Mouse (Mus musculus) kidney, postnatal 0 days (tissue): ENCODE measurements at regions not wholly inside any gene's neighbourhood (a gene's known extent, or its start where the extent isn't known, plus 50 kb on each side); places are given as distances from the start of the nearest gene placed in this dataset.

Experiments used
- ATAC-seq: fragments of 200-750 bp; cut with Nextera tagmentation; replicated peaks from 2 replicates; pipeline ENCODE4 v1.8.0; 2017; ENCODE audit warnings: low read depth, moderate number of reproducible peaks, moderate TSS enrichment, moderate library complexity; ENCODE audit not compliant: low FRiP score
- DNase-seq: peaks from one replicate; pipeline ENCODE4 v3.0.0-alpha.2; 2016; ENCODE audit warnings: low spot score
- H3K27ac ChIP-seq: fragments of 300-500 bp; sonication (generic); 2 replicates; pipeline ENCODE4 v1.5.1; 2014; ENCODE audit warnings: mild to moderate bottlenecking
- H3K27me3 ChIP-seq: fragments of 300-500 bp; sonication (generic); 2 replicates; pipeline ENCODE4 v1.6.1; 2014; ENCODE audit warnings: low read length, mixed read lengths; ENCODE audit not compliant: insufficient read depth
- H3K36me3 ChIP-seq: fragments of 300-500 bp; sonication (generic); 2 replicates; pipeline ENCODE4 v1.6.1; 2014; ENCODE audit warnings: low read length, mixed read lengths; ENCODE audit not compliant: insufficient read depth
- H3K4me1 ChIP-seq: fragments of 300-500 bp; sonication (generic); replicated peaks from 2 replicates; pipeline ENCODE4 v1.6.1; 2014; ENCODE audit warnings: antibody characterized with exemption, low read length, mixed read lengths; ENCODE audit not compliant: insufficient read depth
- H3K4me2 ChIP-seq: fragments of 300-500 bp; sonication (generic); 2 replicates; pipeline ENCODE4 v1.6.1; 2014; ENCODE audit warnings: mild to moderate bottlenecking, low read length, moderate library complexity, mixed read lengths
- H3K4me3 ChIP-seq: fragments of 300-500 bp; sonication (generic); replicated peaks from 2 replicates; pipeline ENCODE4 v1.5.1; 2014; ENCODE audit warnings: low read depth, low read length
- H3K9ac ChIP-seq: fragments of 300-500 bp; sonication (generic); 2 replicates; pipeline ENCODE4 v1.6.1; 2014; ENCODE audit warnings: low read depth, low read length
- H3K9me3 ChIP-seq: fragments of 300-500 bp; sonication (generic); replicated peaks from 2 replicates; pipeline ENCODE4 v1.6.1; 2016; ENCODE audit warnings: low read length, inconsistent platforms, mixed read lengths
- CTCF ChIP-seq: IDR thresholded peaks from 2 replicates; pipeline ENCODE4 v1.5.1; 2016; ENCODE audit warnings: antibody characterized with exemption, low read depth, mild to moderate bottlenecking, moderate library complexity
- WGBS: fragments of 180-500 bp; shearing (Covaris S2); extraction: QIAGEN DNeasy Blood & Tissue Kit; methylation state at CpG from one replicate; pipeline ENCODE4 v1.1.7; 2014; 5-methylcytosine and 5-hydroxymethylcytosine counted together

DNA sequence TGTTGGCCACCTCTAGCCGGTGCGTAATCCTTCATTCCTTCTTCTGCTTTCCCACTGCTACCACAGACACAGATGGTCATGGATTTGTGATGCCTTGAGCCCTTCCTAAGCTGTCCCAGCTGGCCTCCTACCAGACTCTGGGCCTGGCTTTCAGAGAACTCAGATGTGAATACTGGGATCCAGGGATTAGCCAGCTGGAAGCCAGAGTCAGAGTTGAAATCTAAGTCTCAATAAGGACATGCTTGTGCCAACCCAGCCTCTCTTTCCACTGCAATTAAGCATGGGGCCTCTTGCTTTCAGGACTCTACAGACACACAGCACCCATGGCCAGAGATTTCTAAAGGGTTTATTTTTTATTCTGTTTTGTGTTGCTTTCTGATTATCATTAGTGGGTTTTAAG lies 143.1 kb upstream of the Kcnd3 start:
- no peaks in the 10 kb centered on the region for H3K27me3 ChIP-seq
- 92% methylated on average over 2 of the region's 2 CpGs for WGBS
- H3K36me3 ChIP-seq = no peaks in the 10 kb centered on the region
- H3K4me3 ChIP-seq = no peak overlapping the region
- no peak overlapping the region for H3K4me2 ChIP-seq
- H3K9me3 ChIP-seq = no peaks in the 10 kb centered on the region
- no peak overlapping the region for H3K9ac ChIP-seq
- H3K4me1 ChIP-seq = no peaks in the 10 kb centered on the region
- ATAC-seq (no peak), DNase-seq (no peak)
- no peak for TF ChIP-seq CTCF
- no peak overlapping the region for H3K27ac ChIP-seq

DNA sequence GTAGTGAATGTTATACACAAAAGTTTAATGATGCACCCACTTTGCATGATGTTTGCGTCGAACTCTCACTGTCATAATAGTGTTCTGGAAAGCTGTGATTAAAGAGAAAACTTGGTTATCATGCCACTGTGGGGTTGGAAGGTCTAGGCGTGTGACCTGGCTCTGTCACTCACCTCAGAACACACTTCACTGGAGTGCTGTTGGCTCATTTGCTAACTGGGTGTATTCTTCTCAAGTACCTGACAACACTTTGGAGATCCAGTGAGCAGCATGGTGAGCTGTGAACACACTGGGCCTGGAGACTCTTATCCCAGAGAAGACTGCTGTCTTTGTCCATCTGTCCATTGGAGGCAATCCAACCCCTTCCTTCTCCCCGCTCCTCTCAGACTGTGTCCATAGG lies 98.9 kb upstream of the Kcnd3 start:
- H3K9me3 ChIP-seq = no peaks in the 10 kb centered on the region
- H3K4me2 ChIP-seq = no peak overlapping the region
- no peaks in the 10 kb centered on the region for H3K27me3 ChIP-seq
- ATAC-seq (no peak), DNase-seq (no peak)
- no peaks in the 10 kb centered on the region for H3K36me3 ChIP-seq
- TF ChIP-seq CTCF = no peak
- no peaks in the 10 kb centered on the region for H3K4me1 ChIP-seq
- no peak overlapping the region for H3K27ac ChIP-seq
- no peak overlapping the region for H3K4me3 ChIP-seq
- 94% methylated on average over 4 of the region's 4 CpGs for WGBS
- no peak overlapping the region for H3K9ac ChIP-seq

DNA sequence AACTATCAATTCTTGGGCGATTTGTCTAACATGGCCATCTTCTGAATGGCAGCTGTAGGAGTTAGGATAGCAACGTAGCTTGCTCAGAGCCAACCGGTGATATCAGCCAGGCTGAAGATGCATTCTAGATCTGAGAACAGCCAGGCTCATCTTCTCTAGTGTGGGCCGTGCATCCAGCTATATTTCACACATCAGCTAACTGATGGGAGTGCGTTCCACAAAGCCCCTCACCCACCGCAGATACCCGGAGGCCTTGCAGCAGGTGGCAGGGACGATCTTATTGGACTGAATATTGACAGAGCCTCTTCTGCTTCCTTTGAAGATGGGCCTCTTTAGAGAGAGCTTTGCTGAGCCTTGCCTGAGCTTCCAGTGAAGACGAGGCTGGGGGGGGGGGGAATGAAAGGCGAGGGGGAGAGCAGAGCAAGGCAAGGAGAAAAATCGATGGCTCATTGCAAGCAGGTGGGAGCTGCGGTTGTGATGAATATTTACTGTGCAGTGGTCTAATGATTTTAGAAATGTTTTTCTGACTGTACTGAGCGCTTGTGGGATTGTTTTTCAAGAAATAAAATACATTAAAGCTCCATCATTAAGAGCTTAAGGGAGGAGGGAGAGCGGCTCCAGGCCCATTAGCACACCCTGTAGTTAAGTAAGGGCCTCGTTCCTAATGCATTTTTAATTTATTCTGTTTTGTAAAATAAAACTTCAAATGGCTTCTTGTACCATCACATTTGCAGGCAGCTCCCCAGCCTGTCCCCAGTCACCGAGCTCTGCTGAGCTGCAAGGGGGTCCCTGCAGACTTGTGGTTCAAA lies 97.8 kb upstream of the Kcnd3 start:
- Histone ChIP-seq H3K4me2 (no peak overlapping the region), H3K9me3 (no peaks in the 10 kb centered on the region), H3K9ac (no peak overlapping the region), H3K4me3 (no peak overlapping the region), H3K4me1 (no peaks in the 10 kb centered on the region), H3K27me3 (no peaks in the 10 kb centered on the region), H3K27ac (no peak overlapping the region), H3K36me3 (no peaks in the 10 kb centered on the region)
- ATAC-seq (no peak), DNase-seq (no peak)
- TF ChIP-seq CTCF = no peak
- WGBS = 63% methylated on average over 16 of the region's 16 CpGs

DNA sequence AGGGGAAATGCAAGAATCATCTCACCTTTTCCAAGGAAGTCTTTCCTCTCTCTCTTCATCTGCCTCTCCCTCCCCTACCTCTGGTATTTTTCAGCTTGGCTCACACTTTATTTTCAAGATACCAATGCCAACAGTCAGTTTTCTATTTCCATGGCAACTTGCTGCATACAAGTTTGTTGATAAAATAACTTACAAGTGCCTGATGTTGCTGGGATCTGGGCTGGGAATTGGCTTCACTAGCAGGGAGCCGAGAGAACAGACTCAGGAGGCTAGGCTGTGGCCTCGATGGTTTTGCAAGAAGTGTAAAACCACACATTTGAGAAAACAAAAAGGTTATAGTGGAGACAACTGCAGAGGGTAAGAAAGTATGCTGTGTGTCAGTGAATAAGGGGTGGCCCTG lies 94.6 kb upstream of the Kcnd3 start:
- Histone ChIP-seq H3K27ac (no peak overlapping the region), H3K4me3 (no peak overlapping the region), H3K36me3 (no peaks in the 10 kb centered on the region), H3K4me1 (no peaks in the 10 kb centered on the region), H3K4me2 (no peak overlapping the region), H3K9me3 (no peaks in the 10 kb centered on the region), H3K9ac (no peak overlapping the region), H3K27me3 (no peaks in the 10 kb centered on the region)
- TF ChIP-seq CTCF = no peak
- DNase-seq (no peak), ATAC-seq (no peak)
- 71% methylated on average over 2 of the region's 2 CpGs for WGBS

DNA sequence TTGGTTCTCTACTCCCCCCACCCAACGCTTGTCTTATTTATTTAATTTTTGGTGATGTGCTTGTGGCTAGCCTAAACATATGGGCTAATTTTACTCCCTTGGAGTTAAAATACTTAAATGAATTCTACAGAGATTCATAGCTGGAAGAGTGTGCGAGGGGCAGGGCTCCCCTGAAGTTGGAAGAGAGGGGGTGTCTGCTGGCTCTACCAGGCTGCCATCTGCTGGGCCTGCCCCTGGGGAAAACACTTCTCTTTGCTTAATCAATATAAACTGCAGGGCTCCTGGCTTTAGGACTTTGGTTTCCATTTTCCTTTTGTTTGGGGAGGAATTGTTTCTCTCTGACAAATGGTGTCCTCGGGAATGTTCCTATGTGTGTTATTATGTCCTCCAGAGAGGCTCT lies 92.5 kb upstream of the Kcnd3 start:
- no peak for ATAC-seq
- DNase-seq = no peak
- no peak for TF ChIP-seq CTCF
- Histone ChIP-seq H3K4me3 (no peak overlapping the region), H3K4me2 (no peak overlapping the region), H3K36me3 (no peaks in the 10 kb centered on the region), H3K9me3 (no peaks in the 10 kb centered on the region), H3K27me3 (no peaks in the 10 kb centered on the region), H3K4me1 (no peaks in the 10 kb centered on the region), H3K27ac (no peak overlapping the region), H3K9ac (no peak overlapping the region)
- WGBS = 56% methylated on average over 3 of the region's 3 CpGs

DNA sequence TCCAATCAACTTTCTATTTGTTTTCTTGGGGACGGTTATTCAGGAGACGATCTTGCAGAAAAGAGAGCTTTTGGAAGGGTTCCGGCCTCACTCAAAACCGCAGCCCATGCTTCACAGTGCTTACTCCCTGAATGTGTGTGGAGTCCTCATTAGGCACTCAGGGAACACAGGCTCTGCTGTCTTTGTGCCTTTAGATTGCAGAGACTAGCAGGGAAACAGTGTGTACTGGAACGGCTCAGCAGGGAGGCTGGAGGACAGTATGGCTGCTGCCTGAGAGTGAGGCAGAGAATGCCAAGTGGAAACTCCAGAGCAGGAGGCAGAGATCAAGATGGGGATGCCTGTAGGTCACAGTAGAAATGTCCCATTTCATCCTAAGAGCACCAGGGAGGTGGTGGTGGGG lies 87.4 kb upstream of the Kcnd3 start:
- Histone ChIP-seq H3K9me3 (no peaks in the 10 kb centered on the region), H3K4me1 (no peaks in the 10 kb centered on the region), H3K36me3 (no peaks in the 10 kb centered on the region), H3K4me3 (no peak overlapping the region), H3K4me2 (no peak overlapping the region), H3K27ac (no peak overlapping the region), H3K27me3 (no peaks in the 10 kb centered on the region), H3K9ac (no peak overlapping the region)
- DNase-seq (no peak), ATAC-seq (no peak)
- TF ChIP-seq CTCF = no peak
- WGBS = 85% methylated on average over 5 of the region's 5 CpGs

DNA sequence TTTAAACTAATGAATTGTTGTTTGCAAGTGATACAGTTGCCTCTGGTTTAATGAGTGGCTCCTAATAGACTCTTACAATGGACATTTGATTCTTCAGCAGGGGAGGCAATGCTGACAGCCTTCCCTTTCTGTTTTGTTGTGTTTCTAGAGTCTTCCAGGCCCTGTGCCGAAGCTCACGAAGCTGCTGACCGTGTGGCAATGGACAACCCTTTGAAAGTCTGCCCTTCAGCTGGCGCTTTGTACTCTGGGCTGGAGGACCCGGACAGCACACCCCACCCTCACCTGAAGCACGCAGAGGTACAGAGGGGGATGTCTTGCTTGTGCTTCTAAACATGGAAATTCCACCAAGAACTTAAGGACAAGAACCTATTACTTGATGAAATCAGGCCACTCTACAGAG lies 85.3 kb upstream of the Kcnd3 start:
- Histone ChIP-seq H3K27me3 (no peaks in the 10 kb centered on the region), H3K36me3 (no peaks in the 10 kb centered on the region), H3K9me3 (no peaks in the 10 kb centered on the region), H3K4me1 (no peaks in the 10 kb centered on the region), H3K9ac (no peak overlapping the region), H3K27ac (no peak overlapping the region), H3K4me2 (no peak overlapping the region), H3K4me3 (no peak overlapping the region)
- WGBS = 93% methylated on average over 6 of the region's 6 CpGs
- ATAC-seq = no peak
- TF ChIP-seq CTCF = no peak
- no peak for DNase-seq
